Mouse (Mus musculus): ENCODE data around the gene Pik3ca. TPM values are rescaled to one million over a fixed set of nuclear protein-coding genes. Genes with fewer than 3 reads are reported as not detected.
"Not testable (repeated sequence)": the region's sequence is repeated elsewhere in the genome, so short reads cannot be mapped to it uniquely, and the experiment has no call there.

Gene Pik3ca
- total RNA-seq, 2 experiments from 2014 or later, result 47.8 to 51.9 TPM

GRCm38 (mm10) chr3:32408811-32409273 lies 11.4 kb downstream of the Pik3ca start:
- no peak for DNase-seq (ENCODE audit: low spot score in 2 of 2)
- H3K4me3 ChIP-seq, result no peak overlapping the region
- TF ChIP-seq CTCF (conservative IDR thresholded peaks at IDR 0.05), result no peak
- H3K27ac ChIP-seq, result no peak overlapping the region

DNA sequence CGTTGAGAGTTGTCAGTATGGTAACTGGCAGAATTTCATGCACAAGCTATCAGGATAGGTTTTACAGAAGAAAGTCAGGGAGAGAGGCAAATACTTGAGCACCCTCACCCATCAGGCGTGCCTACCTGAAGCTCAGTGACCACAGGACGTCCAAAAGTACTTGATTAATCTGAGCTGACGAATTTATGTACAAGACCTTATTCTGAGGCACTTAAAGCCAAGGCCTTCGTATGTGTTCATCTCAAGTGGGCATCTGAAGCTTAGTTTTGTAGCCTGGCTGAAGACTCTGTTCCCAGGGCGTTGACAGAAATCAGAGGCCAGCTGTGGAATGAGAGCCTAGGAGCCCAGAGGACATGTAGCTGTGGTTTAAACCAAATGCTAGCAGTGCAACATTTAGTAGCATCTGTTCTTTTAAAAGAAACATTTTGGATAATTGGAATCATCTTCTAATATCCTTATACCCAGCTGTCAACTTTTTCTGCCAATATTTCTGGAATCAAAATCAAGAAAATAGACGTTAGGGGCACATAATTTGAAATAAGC lies 15.1 kb downstream of the Pik3ca start:
- no peak for DNase-seq (ENCODE audit: low spot score in 2 of 2)
- no peak for TF ChIP-seq CTCF (conservative IDR thresholded peaks at IDR 0.05)
- no peak overlapping the region for H3K4me3 ChIP-seq
- H3K27ac ChIP-seq, result no peak overlapping the region

- no peak for TF ChIP-seq CTCF (conservative IDR thresholded peaks at IDR 0.05)
- H3K4me3 ChIP-seq, result no peak overlapping the region
- peak overlapping the region; percentile 33; the same call in 1 of the 2 replicates for H3K27ac ChIP-seq
- no peak for DNase-seq (ENCODE audit: low spot score in 2 of 2)
These were observed 16.9 kb downstream of the Pik3ca start for GRCm38 (mm10) chr3:32414381-32414780.

DNA sequence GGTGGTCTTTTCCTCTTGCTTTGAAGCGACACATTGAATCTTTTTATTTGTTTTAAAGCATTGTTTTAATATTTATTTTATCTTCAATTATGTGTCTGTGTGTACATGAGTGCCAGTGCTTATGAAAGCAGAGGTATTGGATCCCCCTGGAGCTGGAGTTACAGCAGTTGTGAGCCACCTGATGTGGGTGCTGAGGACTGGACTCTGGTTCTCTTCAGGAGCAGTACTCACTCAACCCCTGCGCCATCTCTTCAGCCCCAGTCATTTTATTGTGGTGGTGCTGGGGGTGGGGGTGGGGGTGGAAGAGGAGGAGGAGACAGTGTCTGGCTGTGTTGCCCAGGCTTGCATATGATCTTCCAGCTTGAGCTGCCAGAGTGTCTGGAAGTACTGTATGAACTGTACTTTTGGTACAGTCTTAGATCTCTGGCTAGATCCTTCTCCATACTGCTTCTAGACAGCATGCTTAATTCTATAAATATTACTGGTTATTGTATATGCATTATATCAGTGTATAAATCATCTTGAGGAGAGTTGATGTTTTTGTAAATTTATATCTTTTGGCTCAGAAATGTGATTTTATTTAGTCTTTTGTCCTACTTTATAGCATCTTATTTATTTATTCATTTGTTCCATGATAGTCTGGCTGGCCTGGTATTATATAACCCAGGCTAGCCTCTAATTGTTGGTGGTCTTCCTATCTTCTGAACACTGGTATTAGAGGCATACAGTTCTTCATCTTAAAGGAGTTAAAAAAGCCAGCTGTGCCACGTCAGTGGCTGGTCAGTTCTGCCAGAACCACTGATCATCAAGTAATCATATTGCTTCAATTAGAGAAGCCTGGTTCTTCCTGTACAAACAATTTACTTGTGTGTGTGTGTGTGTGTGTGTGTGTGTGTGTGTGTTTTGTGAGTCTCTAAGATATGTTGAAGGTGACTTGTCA lies 18.2 kb downstream of the Pik3ca start:
- no peak for DNase-seq (ENCODE audit: low spot score in 2 of 2)
- Histone ChIP-seq H3K4me3 (no peak overlapping the region), H3K27ac (no peak overlapping the region)
- TF ChIP-seq CTCF (conservative IDR thresholded peaks at IDR 0.05), result no peak

GRCm38 (mm10) chr3:32417751-32418211 lies 20.3 kb downstream of the Pik3ca start:
- no peak overlapping the region for H3K27ac ChIP-seq
- no peak overlapping the region for H3K4me3 ChIP-seq
- DNase-seq (ENCODE audit: low spot score in 2 of 2), result no peak
- 0 out of 2 replicates have a peak, but pooled peaks have one; percentile 18 for TF ChIP-seq CTCF (conservative IDR thresholded peaks at IDR 0.05)

DNA sequence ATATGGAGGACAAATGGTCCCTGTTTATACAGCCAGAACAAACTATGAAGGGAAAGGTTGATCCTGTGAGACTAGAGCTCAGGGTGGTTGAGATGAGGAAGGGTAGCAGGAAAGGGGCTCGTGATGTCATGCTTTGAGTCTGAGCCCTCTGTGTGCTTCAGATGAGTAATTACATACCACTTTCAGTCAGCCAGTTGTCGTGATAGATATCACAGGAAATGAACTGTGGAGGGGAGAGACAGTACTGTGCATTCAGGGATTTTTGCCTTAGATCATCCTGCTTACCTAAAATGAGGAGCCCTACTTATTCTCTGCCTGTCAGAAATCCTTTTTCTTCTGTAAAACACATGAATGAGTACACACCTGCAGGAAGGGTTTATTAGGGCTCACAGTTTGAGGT lies 22.4 kb downstream of the Pik3ca start:
- no peak overlapping the region for H3K4me3 ChIP-seq
- DNase-seq (ENCODE audit: low spot score in 2 of 2), result no peak
- TF ChIP-seq CTCF (conservative IDR thresholded peaks at IDR 0.05), result no peak
- H3K27ac ChIP-seq, result no peak overlapping the region

DNA sequence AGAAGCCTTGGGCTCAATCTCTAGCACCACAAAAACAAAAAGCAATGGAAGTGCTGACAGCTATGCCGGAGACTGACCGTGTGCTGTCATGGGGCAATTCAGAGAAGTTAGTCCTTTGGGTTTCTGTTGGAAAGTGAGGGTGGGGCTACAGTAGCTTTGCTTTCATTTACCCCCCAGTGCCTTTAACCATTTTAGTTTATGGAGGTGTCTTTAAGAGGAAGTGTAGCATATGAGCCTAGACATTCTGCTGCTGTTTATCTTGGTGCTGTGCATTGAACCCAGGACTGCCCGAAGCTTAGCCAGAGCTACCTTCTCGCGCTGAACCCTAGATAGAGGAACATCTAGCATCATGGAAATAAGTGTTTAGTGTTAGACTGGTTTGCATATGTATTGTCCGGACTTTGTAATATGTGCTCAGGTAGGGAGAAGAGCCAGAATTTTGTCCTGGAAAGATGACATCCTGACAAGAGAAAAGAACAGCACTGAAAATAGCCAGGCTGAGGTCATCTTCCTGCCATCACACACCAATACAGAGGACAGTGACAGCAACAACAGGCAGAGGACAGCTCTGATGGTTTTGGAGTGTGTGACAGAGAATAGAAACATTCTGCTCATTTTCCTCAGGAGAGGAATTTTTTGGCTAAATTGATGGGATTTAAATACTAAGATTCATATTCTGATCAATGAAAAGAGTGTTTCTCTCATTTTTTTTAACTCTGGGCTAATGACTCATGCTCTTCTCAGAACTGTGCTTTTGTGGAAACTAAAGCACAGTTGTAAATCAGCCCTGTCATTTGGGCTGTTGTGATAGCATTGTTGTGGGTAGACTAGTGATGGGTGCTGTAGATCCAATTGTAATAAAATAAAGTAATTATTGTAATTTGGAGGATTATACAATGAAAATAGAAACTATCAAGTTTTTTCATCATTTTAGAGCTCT lies 23.9 kb downstream of the Pik3ca start:
- TF ChIP-seq CTCF (conservative IDR thresholded peaks at IDR 0.05), result no peak
- Histone ChIP-seq H3K27ac (no peak overlapping the region), H3K4me3 (no peak overlapping the region)
- DNase-seq (ENCODE audit: low spot score in 2 of 2), result no peak

- DNase-seq (ENCODE audit: low spot score in 2 of 2), result no peak
- no peak overlapping the region for H3K4me3 ChIP-seq
- TF ChIP-seq CTCF (conservative IDR thresholded peaks at IDR 0.05), result no peak
- no peak overlapping the region for H3K27ac ChIP-seq
These were observed 30.2 kb downstream of the Pik3ca start for GRCm38 (mm10) chr3:32427695-32428094.

DNA sequence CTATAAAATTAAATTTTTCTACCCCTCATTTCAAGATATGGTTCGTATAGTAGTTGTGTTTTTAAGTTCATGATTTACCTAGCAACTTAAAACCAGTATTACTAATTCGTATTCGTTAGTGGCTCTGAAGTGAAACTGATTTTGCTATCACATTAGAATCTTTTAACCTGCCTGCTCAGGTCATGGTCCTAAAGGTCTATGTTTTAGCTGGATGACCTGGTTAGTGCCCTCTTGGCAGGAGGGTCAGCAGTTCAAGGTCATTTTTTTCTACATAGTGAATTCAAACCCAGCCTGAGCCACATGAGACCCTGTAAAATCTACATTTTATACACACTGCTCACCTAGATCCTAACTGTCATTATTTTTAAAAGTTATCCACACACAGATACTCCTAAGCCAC lies 30.9 kb downstream of the Pik3ca start:
- no peak for TF ChIP-seq CTCF (conservative IDR thresholded peaks at IDR 0.05)
- peak overlapping the region; percentile 20; the same call in 1 of the 2 replicates for H3K27ac ChIP-seq
- H3K4me3 ChIP-seq, result no peak overlapping the region
- no peak for DNase-seq (ENCODE audit: low spot score in 2 of 2)

GRCm38 (mm10) chr3:32428921-32429320 lies 31.4 kb downstream of the Pik3ca start:
- Histone ChIP-seq H3K4me3 (no peak overlapping the region), H3K27ac (peak overlapping the region; percentile 20; the same call in 1 of the 2 replicates)
- no peak for TF ChIP-seq CTCF (conservative IDR thresholded peaks at IDR 0.05)
- no peak for DNase-seq (ENCODE audit: low spot score in 2 of 2)

GRCm38 (mm10) chr3:32429351-32429750 lies 31.9 kb downstream of the Pik3ca start:
- peak overlapping the region; percentile 20; the same call in 1 of the 2 replicates for H3K27ac ChIP-seq
- H3K4me3 ChIP-seq; DNase-seq (ENCODE audit: low spot score in 2 of 2): not testable (repeated sequence)

DNA sequence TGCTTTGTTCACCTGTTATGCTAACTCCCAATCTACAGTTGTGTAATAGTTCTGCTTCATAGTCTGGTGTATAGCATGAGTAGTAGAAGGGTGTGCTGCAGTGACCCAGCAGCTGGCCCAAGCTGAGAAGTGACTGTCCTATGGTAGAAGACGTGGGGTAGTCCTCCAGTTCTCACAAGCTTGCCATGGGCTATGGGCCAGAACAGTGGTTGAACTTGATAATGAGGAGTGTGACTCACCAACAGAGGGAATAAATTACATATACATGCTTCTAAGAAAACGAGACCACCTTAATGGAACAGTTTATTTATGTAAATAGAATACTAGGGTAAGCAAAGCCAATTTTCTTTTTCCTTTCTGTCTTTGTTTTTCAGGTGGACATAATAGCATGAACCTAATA lies 32.9 kb downstream of the Pik3ca start:
- Histone ChIP-seq H3K4me3 (no peak overlapping the region), H3K27ac (no peak overlapping the region)
- TF ChIP-seq CTCF (conservative IDR thresholded peaks at IDR 0.05), result no peak
- no peak for DNase-seq (ENCODE audit: low spot score in 2 of 2)

All from layer of hippocampus, adult 2 months (tissue).